Comparison of ENCODE assay signal across 9 mouse cellular contexts in the genomic region with DNA sequence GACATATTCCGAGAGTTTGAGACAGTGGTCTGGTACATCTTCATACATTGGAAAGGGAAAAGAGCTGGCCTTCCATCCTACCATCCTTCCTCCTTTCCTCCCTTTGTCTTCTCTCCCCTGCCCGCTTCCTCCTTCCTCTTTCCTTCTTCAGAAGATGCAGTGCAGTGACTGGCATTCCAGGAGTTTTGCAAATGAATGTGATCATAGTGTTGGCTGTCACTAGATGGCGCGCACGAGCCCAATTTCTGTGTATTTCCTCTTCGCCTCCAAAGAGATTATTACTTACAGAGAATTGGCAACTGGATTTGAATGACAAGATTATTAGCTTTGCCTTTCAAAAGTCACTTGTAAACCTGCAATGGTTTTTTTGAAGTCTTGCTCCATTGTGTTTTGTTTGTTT. TPM values are rescaled to one million over a fixed set of nuclear protein-coding genes. Genes with fewer than 3 reads are reported as not detected.
A peak's percentile ranks its signal among the peaks of the same experiment; 100 is the strongest.
DNase-seq lines count a peak whose midpoint lies in the region; ATAC-seq lines count a peak whose summit lies in the region.
"Had no signal": no experiment of that assay in that cellular context is flagged by ENCODE, and none has a peak within 500 bp of the region (broad histone marks: within the 10 kb centered on the region; RNA-seq: fewer than 3 reads in every experiment).

No protein-coding gene starts in this region.

- H3K27ac ChIP-seq in forebrain, embryonic 10.5 days: no peak overlapping the region
- H3K27ac ChIP-seq in forebrain, embryonic 13.5 days: no peak overlapping the region
- H3K27ac ChIP-seq: liver, embryonic 15.5 days had no signal

- 22% methylated on average over 6 of the region's 6 CpGs for WGBS in forebrain, embryonic 10.5 days
- 20% methylated on average over 6 of the region's 6 CpGs for WGBS in forebrain, embryonic 13.5 days
- WGBS in large intestine, adult 2 months: 20% methylated on average over 6 of the region's 6 CpGs

- no peaks in the 10 kb centered on the region for H3K4me1 ChIP-seq in forebrain, embryonic 10.5 days
- H3K4me1 ChIP-seq in forebrain, embryonic 13.5 days: no peaks in the 10 kb centered on the region
- H3K4me1 ChIP-seq: liver, embryonic 15.5 days had no signal

- no peak overlapping the region for H3K4me2 ChIP-seq in forebrain, embryonic 13.5 days
- H3K4me2 ChIP-seq: liver, embryonic 15.5 days had no signal

- H3K27me3 ChIP-seq in forebrain, embryonic 10.5 days (ENCODE audit: poor library complexity, severe bottlenecking): no peaks in the 10 kb centered on the region
- H3K27me3 ChIP-seq in forebrain, embryonic 13.5 days: no peaks in the 10 kb centered on the region
- H3K27me3 ChIP-seq: liver, embryonic 15.5 days had no signal

- H3K36me3 ChIP-seq in forebrain, embryonic 10.5 days (replicated peaks): no peaks in the 10 kb centered on the region
- H3K36me3 ChIP-seq in forebrain, embryonic 13.5 days (ENCODE audit: poor library complexity, severe bottlenecking): no peaks in the 10 kb centered on the region
- H3K36me3 ChIP-seq: liver, embryonic 15.5 days had no signal

- no peak overlapping the region for H3K9ac ChIP-seq in forebrain, embryonic 13.5 days
- H3K9ac ChIP-seq: liver, embryonic 15.5 days had no signal

- no peaks in the 10 kb centered on the region for H3K9me3 ChIP-seq in forebrain, embryonic 10.5 days
- H3K9me3 ChIP-seq in forebrain, embryonic 13.5 days (replicated peaks): no peaks in the 10 kb centered on the region
- H3K9me3 ChIP-seq: liver, embryonic 15.5 days had no signal

- H3K4me3 ChIP-seq in forebrain, embryonic 10.5 days: no peak overlapping the region
- H3K4me3 ChIP-seq in forebrain, embryonic 13.5 days: no peak overlapping the region
- H3K4me3 ChIP-seq: liver, embryonic 15.5 days had no signal

- peak; percentile 67 for DNase-seq in forebrain, embryonic 10.5 days (ENCODE audit: extremely low spot score, low spot score)
- peak; percentile 63 for DNase-seq in ES-CJ7 (ENCODE audit: low read depth, low spot score)
- DNase-seq in cerebellum, adult 18-20 months: peak; percentile 55 to 69
- peak; percentile 23 to 91 for DNase-seq in frontal cortex, adult 2 months (ENCODE audit: extremely low spot score in 1 of 2, low spot score in 1 of 2)
- DNase-seq in large intestine, adult 2 months (ENCODE audit: low read depth, low spot score): peak; percentile 22
- DNase-seq in lung, postnatal 10 days: peak; percentile 85
- peak; percentile 90 for DNase-seq in right cerebral cortex, postnatal 4 days

- no peak for ATAC-seq in forebrain, embryonic 13.5 days

RNA-seq across cellular contexts. Expression of a gene that starts 36.0 kb away (rescaled TPM):
- polyA plus RNA-seq in forebrain, embryonic 10.5 days (2016; fragmentation: Nextera tagmentation; extraction: Ambion mirVana): 0.05 TPM in 1 of 2 replicates, not detected in the other
- polyA plus RNA-seq in forebrain, embryonic 13.5 days (2015; fragmentation: Nextera tagmentation; extraction: Ambion mirVana): not detected in 2 replicates
- polyA plus RNA-seq in frontal cortex, adult 2 months (2012; rRNA removed): 0.12 and 0.17 TPM in 2 replicates
- polyA plus RNA-seq in large intestine, adult 2 months (2012; rRNA removed): not detected in 2 replicates
- polyA plus RNA-seq: liver, embryonic 15.5 days had no signal

RNA-seq across cellular contexts. Expression of a gene that starts 36.1 kb away (rescaled TPM):
- 2.5 and 3.8 TPM in 2 replicates for polyA plus RNA-seq in forebrain, embryonic 10.5 days (2016; fragmentation: Nextera tagmentation; extraction: Ambion mirVana)
- polyA plus RNA-seq in forebrain, embryonic 13.5 days (2015; fragmentation: Nextera tagmentation; extraction: Ambion mirVana): 2.6 and 4.3 TPM in 2 replicates
- 6.2 and 8.3 TPM in 2 replicates for polyA plus RNA-seq in frontal cortex, adult 2 months (2012; rRNA removed)
- polyA plus RNA-seq in large intestine, adult 2 months (2012; rRNA removed): 20.6 and 22.5 TPM in 2 replicates

RNA-seq across cellular contexts. Expression of a gene that starts 39.7 kb away (rescaled TPM):
- 10.7 TPM in 2 replicates for polyA plus RNA-seq in forebrain, embryonic 10.5 days (2016; fragmentation: Nextera tagmentation; extraction: Ambion mirVana)
- 6.2 and 7.2 TPM in 2 replicates for polyA plus RNA-seq in forebrain, embryonic 13.5 days (2015; fragmentation: Nextera tagmentation; extraction: Ambion mirVana)
- 9.1 and 10.0 TPM in 2 replicates for polyA plus RNA-seq in frontal cortex, adult 2 months (2012; rRNA removed)
- 7.8 and 12.4 TPM in 2 replicates for polyA plus RNA-seq in large intestine, adult 2 months (2012; rRNA removed)

Comparison
In these comparisons a context has a peak if more than half of its experiments do, and no peak if none do; other contexts are left out.
1. DNase-seq: peak in every context shown above with its lines; median percentile 90 in right cerebral cortex, postnatal 4 days; 85 in lung, postnatal 10 days; 67 in forebrain, embryonic 10.5 days; 63 in ES-CJ7; 62 in cerebellum, adult 18-20 months; 57 in frontal cortex, adult 2 months; 22 in large intestine, adult 2 months.